Mouse (Mus musculus): ENCODE measurements at regions not wholly inside any gene's neighbourhood (a gene's known extent, or its start where the extent isn't known, plus 50 kb on each side); places are given as distances from the start of the nearest gene placed in this dataset.

DNA sequence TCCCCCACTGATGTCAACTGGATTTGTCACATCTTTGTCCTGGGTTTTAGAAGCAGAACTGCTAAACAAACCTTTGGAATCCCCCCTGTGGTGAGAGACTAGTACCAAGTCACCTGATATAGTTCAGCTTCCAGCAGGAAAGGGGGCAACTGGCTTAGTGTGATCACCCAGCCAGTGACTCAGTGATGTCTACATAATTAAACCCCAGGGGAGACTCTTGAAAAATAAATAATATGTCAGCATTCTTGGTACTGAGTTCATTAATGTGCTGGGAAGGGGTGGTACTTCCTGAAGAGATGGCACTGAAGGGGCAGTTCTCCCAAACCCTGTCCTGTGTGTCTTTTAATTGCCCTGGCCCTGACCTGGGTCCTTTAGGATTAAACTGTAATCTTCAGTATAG, 166.5 kb upstream of the Camk1g start:
- H3K4me3 ChIP-seq (replicated peaks; ENCODE audit: insufficient read depth, low read depth, low read length) = no peak overlapping the region
- TF ChIP-seq CTCF (IDR thresholded peaks at IDR 0.05; ENCODE audit: borderline replicate concordance, insufficient read depth, low read depth, low read length) (no peak), POLR2A (IDR thresholded peaks at IDR 0.05; ENCODE audit: borderline replicate concordance, insufficient read depth, low read length) (no peak)
- H3K27me3 ChIP-seq (ENCODE audit: control insufficient read depth, insufficient read depth, low read length) = no peaks in the 10 kb centered on the region
- no peak overlapping the region for H3K27ac ChIP-seq (ENCODE audit: insufficient read depth, low read length)
- no peak for DNase-seq
- H3K4me1 ChIP-seq (ENCODE audit: control insufficient read depth, insufficient read depth, low read length) = no peaks in the 10 kb centered on the region

DNA sequence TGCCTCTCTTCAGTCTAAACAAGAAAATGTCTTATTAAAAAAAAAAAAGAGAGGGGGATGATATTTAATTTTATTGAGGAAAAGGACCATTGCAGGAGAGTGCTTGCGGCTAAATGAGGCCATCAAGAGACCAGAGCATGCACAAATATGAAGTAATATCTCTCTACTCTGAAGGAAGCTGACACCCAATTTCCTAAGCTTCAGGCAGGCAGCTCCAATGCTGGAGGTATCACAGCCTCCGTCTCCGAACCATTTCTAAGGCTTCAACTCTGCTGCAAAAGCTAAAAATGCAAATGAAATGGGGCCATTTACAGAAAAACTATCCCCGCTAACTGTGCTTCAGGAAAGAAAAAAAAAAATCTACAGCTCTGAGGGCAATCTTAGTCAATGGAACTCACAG, 164.4 kb upstream of the Camk1g start:
- no peaks in the 10 kb centered on the region; the same call in 1 of the 2 replicates for H3K27me3 ChIP-seq (ENCODE audit: control insufficient read depth, insufficient read depth, low read length)
- DNase-seq = no peak
- no peaks in the 10 kb centered on the region for H3K4me1 ChIP-seq (ENCODE audit: control insufficient read depth, insufficient read depth, low read length)
- no peak overlapping the region for H3K27ac ChIP-seq (ENCODE audit: insufficient read depth, low read length)
- 94% methylated on average over 4 of the region's 4 CpGs for WGBS
- no peak overlapping the region for H3K4me3 ChIP-seq (replicated peaks; ENCODE audit: insufficient read depth, low read depth, low read length)
- no peak for TF ChIP-seq CTCF (IDR thresholded peaks at IDR 0.05; ENCODE audit: borderline replicate concordance, insufficient read depth, low read depth, low read length)
- TF ChIP-seq POLR2A (IDR thresholded peaks at IDR 0.05; ENCODE audit: borderline replicate concordance, insufficient read depth, low read length) = no peak

DNA sequence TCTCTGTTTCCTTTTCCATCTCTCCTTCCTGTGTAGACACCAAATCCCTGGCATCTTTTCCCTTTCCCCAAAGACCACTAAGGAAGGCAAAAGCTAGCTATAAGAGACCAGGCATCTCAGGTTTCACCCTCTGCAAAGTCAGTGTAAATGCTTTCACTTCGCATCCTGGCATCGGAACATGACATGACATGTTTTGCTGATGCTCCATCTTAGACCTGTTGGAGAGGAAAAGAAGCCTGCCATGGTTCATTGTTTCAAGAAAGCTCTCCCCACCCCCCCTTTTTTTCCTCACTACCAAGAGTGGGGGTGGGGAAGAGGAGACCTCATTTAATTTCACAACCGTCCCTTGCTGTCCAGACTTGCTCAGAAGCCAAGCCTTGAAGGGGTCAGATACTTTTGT, 156.4 kb upstream of the Camk1g start:
- H3K27ac ChIP-seq (ENCODE audit: insufficient read depth, low read length) = no peak overlapping the region
- H3K27me3 ChIP-seq (ENCODE audit: control insufficient read depth, insufficient read depth, low read length) = no peaks in the 10 kb centered on the region; the same call in 1 of the 2 replicates
- H3K4me3 ChIP-seq (replicated peaks; ENCODE audit: insufficient read depth, low read depth, low read length) = no peak overlapping the region
- DNase-seq = no peak
- WGBS = 73% methylated on average over 3 of the region's 3 CpGs
- no peaks in the 10 kb centered on the region for H3K4me1 ChIP-seq (ENCODE audit: control insufficient read depth, insufficient read depth, low read length)
- no peak for TF ChIP-seq CTCF (IDR thresholded peaks at IDR 0.05; ENCODE audit: borderline replicate concordance, insufficient read depth, low read depth, low read length)
- TF ChIP-seq POLR2A (IDR thresholded peaks at IDR 0.05; ENCODE audit: borderline replicate concordance, insufficient read depth, low read length) = no peak

DNA sequence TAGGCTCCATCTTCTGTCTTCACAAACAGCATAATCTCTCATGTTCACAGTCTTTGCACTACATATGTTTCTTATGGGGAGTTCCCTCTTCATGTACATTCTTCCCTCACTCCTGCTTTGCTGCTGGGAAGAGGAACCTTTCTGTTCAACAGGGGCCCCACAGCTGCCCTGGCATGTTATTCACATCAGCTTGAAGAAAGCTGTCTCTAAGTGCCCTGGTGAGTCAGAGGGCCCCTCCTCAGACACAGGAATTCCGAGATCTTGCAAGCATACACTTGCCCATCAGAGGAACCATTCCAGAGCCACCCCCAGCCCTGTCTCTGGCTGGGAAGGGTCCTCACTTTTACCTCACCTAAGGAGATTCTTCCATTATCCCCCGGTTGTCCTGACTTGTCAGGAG, 151.9 kb upstream of the Camk1g start:
- Histone ChIP-seq H3K27me3 (ENCODE audit: control insufficient read depth, insufficient read depth, low read length) (no peaks in the 10 kb centered on the region), H3K4me3 (replicated peaks; ENCODE audit: insufficient read depth, low read depth, low read length) (no peak overlapping the region), H3K4me1 (ENCODE audit: control insufficient read depth, insufficient read depth, low read length) (no peaks in the 10 kb centered on the region), H3K27ac (ENCODE audit: insufficient read depth, low read length) (no peak overlapping the region)
- TF ChIP-seq CTCF (IDR thresholded peaks at IDR 0.05; ENCODE audit: borderline replicate concordance, insufficient read depth, low read depth, low read length) = no peak
- no peak for TF ChIP-seq POLR2A (IDR thresholded peaks at IDR 0.05; ENCODE audit: borderline replicate concordance, insufficient read depth, low read length)
- WGBS = 72% methylated on average over 2 of the region's 2 CpGs
- DNase-seq = no peak

DNA sequence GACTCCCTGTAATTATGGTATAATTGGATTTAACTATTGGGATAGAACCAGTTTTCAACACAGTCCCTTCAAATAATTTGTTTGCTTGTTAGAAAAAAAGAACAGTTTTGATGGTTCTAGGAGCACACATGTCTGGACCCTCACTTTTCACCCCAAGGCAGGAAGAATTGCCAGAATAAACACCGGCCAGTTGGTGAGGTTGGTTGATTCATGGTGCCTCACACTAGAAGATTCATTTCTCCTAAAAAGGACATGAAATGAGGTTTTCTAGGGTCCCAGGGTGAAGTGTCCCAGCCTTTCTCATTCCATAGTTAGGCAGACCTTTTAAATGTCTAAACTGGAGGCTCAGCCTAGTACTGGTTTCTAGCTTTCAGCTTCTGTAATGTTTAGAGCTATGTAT, 148.7 kb upstream of the Camk1g start:
- H3K27me3 ChIP-seq (ENCODE audit: control insufficient read depth, insufficient read depth, low read length) = no peaks in the 10 kb centered on the region
- DNase-seq = no peak
- 93% methylated on average over 1 of the region's 1 CpGs for WGBS
- no peak overlapping the region for H3K27ac ChIP-seq (ENCODE audit: insufficient read depth, low read length)
- H3K4me3 ChIP-seq (replicated peaks; ENCODE audit: insufficient read depth, low read depth, low read length) = no peak overlapping the region
- TF ChIP-seq CTCF (IDR thresholded peaks at IDR 0.05; ENCODE audit: borderline replicate concordance, insufficient read depth, low read depth, low read length) = no peak
- no peak for TF ChIP-seq POLR2A (IDR thresholded peaks at IDR 0.05; ENCODE audit: borderline replicate concordance, insufficient read depth, low read length)
- H3K4me1 ChIP-seq (ENCODE audit: control insufficient read depth, insufficient read depth, low read length) = no peaks in the 10 kb centered on the region

DNA sequence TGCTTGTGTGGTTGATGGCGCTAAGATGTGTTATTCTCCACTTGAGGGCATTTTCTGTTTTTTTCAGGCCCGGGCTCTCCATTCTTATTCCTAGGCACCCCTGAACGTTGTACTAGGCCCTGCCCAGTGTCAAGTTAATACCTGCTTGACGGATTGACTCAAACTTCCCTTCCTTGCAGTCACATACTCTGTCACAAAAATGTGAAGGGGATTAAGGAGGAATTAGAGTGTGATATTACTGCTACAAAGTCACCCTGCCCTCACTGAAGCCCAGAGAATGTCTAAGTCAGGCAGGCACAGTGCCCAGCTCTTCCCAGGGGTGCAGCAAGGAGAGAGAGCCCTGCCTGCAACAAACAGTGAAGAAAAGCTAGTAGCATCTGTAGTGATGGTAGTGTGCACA, 147.9 kb upstream of the Camk1g start:
- H3K27me3 ChIP-seq (ENCODE audit: control insufficient read depth, insufficient read depth, low read length) = no peaks in the 10 kb centered on the region
- no peak for TF ChIP-seq CTCF (IDR thresholded peaks at IDR 0.05; ENCODE audit: borderline replicate concordance, insufficient read depth, low read depth, low read length)
- no peak for TF ChIP-seq POLR2A (IDR thresholded peaks at IDR 0.05; ENCODE audit: borderline replicate concordance, insufficient read depth, low read length)
- H3K4me1 ChIP-seq (ENCODE audit: control insufficient read depth, insufficient read depth, low read length) = no peaks in the 10 kb centered on the region
- 80% methylated on average over 4 of the region's 4 CpGs for WGBS
- no peak for DNase-seq
- no peak overlapping the region for H3K4me3 ChIP-seq (replicated peaks; ENCODE audit: insufficient read depth, low read depth, low read length)
- H3K27ac ChIP-seq (ENCODE audit: insufficient read depth, low read length) = no peak overlapping the region

DNA sequence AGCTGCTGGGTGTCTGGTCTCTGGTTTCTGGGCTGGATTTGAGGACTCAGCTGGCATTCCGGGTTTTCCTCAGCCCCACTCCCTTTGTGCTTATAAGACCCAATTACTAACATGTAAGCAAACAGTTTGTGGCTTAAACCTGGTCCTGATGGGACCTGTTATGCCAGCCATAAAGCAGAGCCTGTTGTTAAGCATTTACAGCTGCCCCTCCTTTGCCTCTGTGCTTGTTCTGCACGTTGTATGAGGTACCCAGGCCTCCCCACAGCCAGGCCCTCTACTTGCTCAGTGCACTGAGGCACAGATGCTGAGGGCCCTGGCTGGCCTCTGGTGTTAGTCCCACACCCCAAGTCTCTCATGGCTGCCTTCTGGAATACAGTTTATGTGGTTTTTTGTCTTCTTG, 147.2 kb upstream of the Camk1g start:
- TF ChIP-seq CTCF (IDR thresholded peaks at IDR 0.05; ENCODE audit: borderline replicate concordance, insufficient read depth, low read depth, low read length) (no peak), POLR2A (IDR thresholded peaks at IDR 0.05; ENCODE audit: borderline replicate concordance, insufficient read depth, low read length) (no peak)
- H3K27me3 ChIP-seq (ENCODE audit: control insufficient read depth, insufficient read depth, low read length) = no peaks in the 10 kb centered on the region
- H3K27ac ChIP-seq (ENCODE audit: insufficient read depth, low read length) = no peak overlapping the region
- no peak for DNase-seq
- H3K4me1 ChIP-seq (ENCODE audit: control insufficient read depth, insufficient read depth, low read length) = no peaks in the 10 kb centered on the region
- WGBS = 85% methylated on average over 2 of the region's 2 CpGs
- no peak overlapping the region for H3K4me3 ChIP-seq (replicated peaks; ENCODE audit: insufficient read depth, low read depth, low read length)

DNA sequence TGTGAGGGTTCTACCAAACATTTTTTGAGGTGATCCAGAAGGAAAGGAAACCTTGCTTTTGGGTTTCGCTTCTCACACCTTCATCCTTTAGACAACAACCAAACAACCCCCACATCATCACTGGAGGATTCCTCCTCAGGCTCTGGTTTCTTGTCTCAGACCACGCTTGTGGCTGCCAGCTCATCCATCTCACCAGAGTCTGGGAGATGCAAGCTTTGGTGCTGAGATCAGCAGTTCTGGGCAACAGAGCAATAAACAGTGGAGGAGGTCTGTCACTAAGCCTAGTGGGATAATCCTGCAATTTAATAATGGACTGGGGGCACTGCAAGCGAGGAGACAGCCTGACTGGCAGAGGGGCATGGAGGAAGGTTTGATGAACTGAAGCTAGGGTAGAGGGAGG, 146.3 kb upstream of the Camk1g start:
- WGBS = 76% methylated on average over 3 of the region's 3 CpGs
- H3K27me3 ChIP-seq (ENCODE audit: control insufficient read depth, insufficient read depth, low read length) = no peaks in the 10 kb centered on the region
- H3K27ac ChIP-seq (ENCODE audit: insufficient read depth, low read length) = no peak overlapping the region
- TF ChIP-seq CTCF (IDR thresholded peaks at IDR 0.05; ENCODE audit: borderline replicate concordance, insufficient read depth, low read depth, low read length) (no peak), POLR2A (IDR thresholded peaks at IDR 0.05; ENCODE audit: borderline replicate concordance, insufficient read depth, low read length) (no peak)
- no peak for DNase-seq
- H3K4me1 ChIP-seq (ENCODE audit: control insufficient read depth, insufficient read depth, low read length) = no peaks in the 10 kb centered on the region
- no peak overlapping the region for H3K4me3 ChIP-seq (replicated peaks; ENCODE audit: insufficient read depth, low read depth, low read length)
